ENCODE assay signal across 8 mouse cellular contexts in the genomic region with DNA sequence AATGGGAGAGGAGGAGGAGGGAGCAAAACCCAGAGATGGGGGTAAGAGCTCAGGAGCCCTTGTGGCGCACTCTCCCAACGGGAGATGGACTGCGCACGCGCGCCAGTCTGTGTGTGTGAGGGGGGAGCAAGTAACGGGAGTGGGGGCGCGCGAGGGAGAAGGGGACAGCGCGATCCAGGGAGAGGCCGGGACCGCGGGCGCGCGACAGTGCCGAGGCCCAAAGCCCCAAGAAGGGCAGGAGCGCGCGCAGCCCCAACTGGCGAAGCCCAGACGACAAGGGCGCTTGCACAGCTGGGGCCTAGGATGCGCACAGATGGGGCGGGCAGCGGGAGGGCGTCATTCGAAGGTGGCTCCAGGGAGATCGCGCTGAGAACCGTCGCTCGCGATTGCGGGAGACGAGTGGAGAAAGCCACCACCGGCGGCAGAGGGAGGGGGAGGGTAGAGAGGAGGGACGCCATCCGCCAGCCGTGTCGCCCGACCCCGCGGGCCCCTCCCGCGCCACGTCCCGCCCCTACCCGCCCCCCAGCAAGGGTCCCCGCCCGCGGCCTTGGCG. TPM values are rescaled to one million over a fixed set of nuclear protein-coding genes. Genes with fewer than 3 reads are reported as not detected.
A peak's percentile ranks its signal among the peaks of the same experiment; 100 is the strongest.
DNase-seq lines count a peak whose midpoint lies in the region; ATAC-seq and TF ChIP-seq lines count a peak whose summit lies in the region.

No protein-coding gene starts in this region.

- no peak for TF ChIP-seq EP300 in liver, postnatal 0 days (IDR thresholded peaks at IDR 0.05; ENCODE audit: low read depth)

- H3K9me3 ChIP-seq in ES-E14 (ENCODE audit: control insufficient read depth, insufficient read depth, low read depth, low read length): no peaks in the 10 kb centered on the region
- no peaks in the 10 kb centered on the region for H3K9me3 ChIP-seq in forebrain, embryonic 14.5 days (replicated peaks; ENCODE audit: control insufficient read depth, low read length)
- no peaks in the 10 kb centered on the region for H3K9me3 ChIP-seq in liver, postnatal 0 days (ENCODE audit: low read length)
- H3K9me3 ChIP-seq in neural tube, embryonic 13.5 days: no peaks in the 10 kb centered on the region

- H3K9ac ChIP-seq in ES-E14 (ENCODE audit: insufficient read depth, low read depth, low read length, poor library complexity, severe bottlenecking): peak overlapping the region; percentile 94
- H3K9ac ChIP-seq in forebrain, embryonic 14.5 days (ENCODE audit: low read length): peak overlapping the region; percentile 79
- H3K9ac ChIP-seq in liver, postnatal 0 days (replicated peaks): peak overlapping the region; percentile 78
- peak overlapping the region; percentile 85 for H3K9ac ChIP-seq in neural tube, embryonic 13.5 days

- peak; percentile 39 for DNase-seq in ES-E14 (ENCODE audit: low read depth, low spot score)
- peak; percentile 84 for DNase-seq in cerebellum, adult 11 months
- DNase-seq in forebrain, embryonic 14.5 days (ENCODE audit: low spot score): peak; percentile 92
- DNase-seq in heart, postnatal 14 days: peak; percentile 79 to 83
- peak; percentile 84 for DNase-seq in layer of hippocampus, adult 11-12 months (ENCODE audit: low spot score)
- peak; percentile 78 for DNase-seq in liver, postnatal 0 days
- peak; percentile 81 for DNase-seq in telencephalon, adult 2 months (ENCODE audit: low read depth, low spot score)

- peak overlapping the region; percentile 55 for H3K4me2 ChIP-seq in forebrain, embryonic 14.5 days (ENCODE audit: low read length)
- H3K4me2 ChIP-seq in liver, postnatal 0 days (ENCODE audit: low read depth, low read length): peak overlapping the region; percentile 82
- H3K4me2 ChIP-seq in neural tube, embryonic 13.5 days: peak overlapping the region; percentile 61

- no peaks in the 10 kb centered on the region for H3K36me3 ChIP-seq in ES-E14 (ENCODE audit: control insufficient read depth, insufficient read depth, low read length, poor library complexity, severe bottlenecking)
- H3K36me3 ChIP-seq in forebrain, embryonic 14.5 days (ENCODE audit: control insufficient read depth, insufficient read depth, low read length): no peaks in the 10 kb centered on the region
- H3K36me3 ChIP-seq in liver, postnatal 0 days (replicated peaks; ENCODE audit: insufficient read depth, low read length): no peaks in the 10 kb centered on the region
- no peaks in the 10 kb centered on the region for H3K36me3 ChIP-seq in neural tube, embryonic 13.5 days

- in situ Hi-C loops in ES-E14 (cut with MboI; ENCODE audit: low sequenced_read_pairs in 2 of 2, unreplicated experiment in 2 of 2): no loop called here

- intact Hi-C loops in heart, postnatal 14 days (cut with DNase I): loop anchor here (5.0 kb wide), 2 partner anchors 63 to 118 kb away; a partner anchor contains a TSS

- WGBS in forebrain, embryonic 14.5 days: 20% methylated on average over 30 of the region's 56 CpGs
- 30% methylated on average over 29 of the region's 56 CpGs for WGBS in liver, postnatal 0 days (ENCODE audit: insufficient replicate concordance)
- WGBS in neural tube, embryonic 13.5 days: 15% methylated on average over 45 of the region's 56 CpGs

- H3K27ac ChIP-seq in ES-E14 (ENCODE audit: insufficient read depth, low read depth, low read length, poor library complexity, severe bottlenecking): peak overlapping the region; percentile 80
- peak overlapping the region; percentile 97 for H3K27ac ChIP-seq in forebrain, embryonic 14.5 days (ENCODE audit: low read depth, low read length)
- H3K27ac ChIP-seq in liver, postnatal 0 days (ENCODE audit: low read depth): peak overlapping the region; percentile 95
- peak overlapping the region; percentile 97 for H3K27ac ChIP-seq in neural tube, embryonic 13.5 days (replicated peaks)

- TF ChIP-seq CTCF in liver, postnatal 0 days (IDR thresholded peaks at IDR 0.05; ENCODE audit: low read depth): no peak

- ATAC-seq in forebrain, embryonic 14.5 days: peak; percentile 81
- peak; percentile 59 for ATAC-seq in liver, postnatal 0 days
- peak; percentile 87 for ATAC-seq in neural tube, embryonic 13.5 days (ENCODE audit: low read depth)

- H3K4me1 ChIP-seq in ES-E14 (ENCODE audit: control insufficient read depth in 2 of 2, insufficient read depth in 2 of 2, low read length in 2 of 2, poor library complexity in 1 of 2): no peaks in the 10 kb centered on the region
- peaks cover 2% of the 10 kb centered on the region; the same call in 1 of the 2 replicates for H3K4me1 ChIP-seq in forebrain, embryonic 14.5 days (ENCODE audit: control insufficient read depth, insufficient read depth, low read length)
- H3K4me1 ChIP-seq in liver, postnatal 0 days (ENCODE audit: insufficient read depth): peaks cover 6% of the 10 kb centered on the region; the same call in 1 of the 2 replicates
- H3K4me1 ChIP-seq in neural tube, embryonic 13.5 days (replicated peaks): peaks cover 37% of the 10 kb centered on the region

- peak overlapping the region; percentile 82 to 95 for H3K4me3 ChIP-seq in ES-E14 (ENCODE audit: insufficient read depth in 1 of 2, low read depth in 1 of 2, low read length in 2 of 2, poor library complexity in 1 of 2, severe bottlenecking in 1 of 2)
- H3K4me3 ChIP-seq in forebrain, embryonic 14.5 days (ENCODE audit: low read depth, low read length): peak overlapping the region; percentile 49
- H3K4me3 ChIP-seq in liver, postnatal 0 days (ENCODE audit: low read depth, low read length): peak overlapping the region; percentile 77
- peak overlapping the region; percentile 54 for H3K4me3 ChIP-seq in neural tube, embryonic 13.5 days

- no peaks in the 10 kb centered on the region for H3K27me3 ChIP-seq in forebrain, embryonic 14.5 days (replicated peaks; ENCODE audit: control insufficient read depth, insufficient read depth, low read length)
- no peaks in the 10 kb centered on the region for H3K27me3 ChIP-seq in liver, postnatal 0 days (ENCODE audit: insufficient read depth, low read length)
- no peaks in the 10 kb centered on the region for H3K27me3 ChIP-seq in neural tube, embryonic 13.5 days

TF ChIP-seq in ES-E14, 5 proteins besides CTCF, POLR2A, EP300 and RAD21:
- no peak for TF ChIP-seq CHD2 (IDR thresholded peaks at IDR 0.05; ENCODE audit: low read depth, low read length)
- TF ChIP-seq MAFK (IDR thresholded peaks at IDR 0.05; ENCODE audit: insufficient read depth, low read depth, low read length): no peak
- no peak; the same call in 1 of the 2 replicates for TF ChIP-seq HCFC1 (IDR thresholded peaks at IDR 0.05; ENCODE audit: borderline replicate concordance, insufficient read depth, low read length)
- no peak for TF ChIP-seq ZC3H11A (IDR thresholded peaks at IDR 0.05; ENCODE audit: borderline replicate concordance, low read depth, low read length)
- no peak for TF ChIP-seq ZNF384 (IDR thresholded peaks at IDR 0.05; ENCODE audit: low read depth, low read length)

RNA-seq across cellular contexts. Expression of a gene that starts 42.2 kb away (rescaled TPM):
- not detected in 2 replicates for total RNA-seq in ES-E14 (2012; rRNA removed)
- polyA plus RNA-seq in forebrain, embryonic 14.5 days (2014; fragmentation: Nextera tagmentation; extraction: Ambion mirVana): not detected in 2 replicates
- not detected for total RNA-seq in heart, postnatal 14 days (2021)
- not detected in 2 replicates for polyA plus RNA-seq in liver, postnatal 0 days (2015; fragmentation: Nextera tagmentation; extraction: Ambion mirVana)
- not detected in 2 replicates for polyA plus RNA-seq in neural tube, embryonic 13.5 days (2015; fragmentation: Nextera tagmentation; extraction: Ambion mirVana)

RNA-seq across cellular contexts. Expression of a gene that starts 50.1 kb away (rescaled TPM):
- total RNA-seq in ES-E14 (2012; rRNA removed): 9.6 and 10.4 TPM in 2 replicates
- 12.6 and 14.2 TPM in 2 replicates for polyA plus RNA-seq in forebrain, embryonic 14.5 days (2014; fragmentation: Nextera tagmentation; extraction: Ambion mirVana)
- 10 to 100 TPM; 28.4 to 34.6 TPM for total RNA-seq in heart, postnatal 14 days (2021)
- 4.7 and 5.4 TPM in 2 replicates for polyA plus RNA-seq in liver, postnatal 0 days (2015; fragmentation: Nextera tagmentation; extraction: Ambion mirVana)
- polyA plus RNA-seq in neural tube, embryonic 13.5 days (2015; fragmentation: Nextera tagmentation; extraction: Ambion mirVana): 12.9 and 15.4 TPM in 2 replicates

Comparison
In these comparisons a context has a peak if more than half of its experiments do, and no peak if none do; other contexts are left out.
1. Peak in every context shown above with its lines: DNase-seq, ATAC-seq, H3K4me3 ChIP-seq and H3K27ac ChIP-seq.
2. DNase-seq: peak in every context shown above with its lines; median percentile 92 in forebrain, embryonic 14.5 days; 84 in cerebellum, adult 11 months; 84 in layer of hippocampus, adult 11-12 months; 81 in heart, postnatal 14 days; 81 in telencephalon, adult 2 months; 78 in liver, postnatal 0 days; 39 in ES-E14.